Mouse (Mus musculus) kidney, embryonic 14.5 days (tissue): Measurements from ENCODE around the gene Ddx21. TPM values are rescaled to one million over a fixed set of nuclear protein-coding genes. Genes with fewer than 3 reads are reported as not detected.

Experiments used
- ATAC-seq: fragments of 200-750 bp; cut with Nextera tagmentation; 2 replicates; pipeline ENCODE4 v1.8.0; 2017; ENCODE audit warnings: moderate number of reproducible peaks, mild to moderate bottlenecking, moderate TSS enrichment, moderate library complexity; ENCODE audit not compliant: low FRiP score, low TSS enrichment
- H3K27ac ChIP-seq: fragments of 300-500 bp; sonication (generic); 2 replicates; pipeline ENCODE4 v1.5.1; 2014; ENCODE audit warnings: low read depth, mild to moderate bottlenecking, low read length, moderate library complexity, mixed read lengths
- H3K27me3 ChIP-seq: fragments of 300-500 bp; sonication (generic); 2 replicates; pipeline ENCODE4 v1.6.1; 2014; ENCODE audit warnings: mild to moderate bottlenecking, low read length; ENCODE audit not compliant: control insufficient read depth, insufficient read depth
- H3K36me3 ChIP-seq: fragments of 300-500 bp; sonication (generic); 2 replicates; pipeline ENCODE4 v1.6.1; 2014; ENCODE audit warnings: low read length, mixed read lengths; ENCODE audit not compliant: control insufficient read depth, insufficient read depth
- H3K4me1 ChIP-seq: fragments of 300-500 bp; sonication (generic); 2 replicates; pipeline ENCODE4 v1.6.1; 2014; ENCODE audit warnings: low read length, mixed read lengths; ENCODE audit not compliant: control insufficient read depth, insufficient read depth
- H3K4me2 ChIP-seq: fragments of 300-500 bp; sonication (generic); replicated peaks from 2 replicates; pipeline ENCODE4 v1.6.1; 2014; ENCODE audit warnings: low read depth, mild to moderate bottlenecking, low read length
- H3K4me3 ChIP-seq: fragments of 300-500 bp; sonication (generic); 2 replicates; pipeline ENCODE4 v1.5.1; 2014; ENCODE audit warnings: mild to moderate bottlenecking, low read length
- H3K9ac ChIP-seq: fragments of 300-500 bp; sonication (generic); 2 replicates; pipeline ENCODE4 v1.6.1; 2014; ENCODE audit warnings: low read depth, mild to moderate bottlenecking, low read length, moderate library complexity
- H3K9me3 ChIP-seq: fragments of 300-500 bp; sonication (generic); 2 replicates; pipeline ENCODE4 v1.6.1; 2016; ENCODE audit warnings: low read length; ENCODE audit not compliant: control insufficient read depth
- WGBS: fragments of 180-500 bp; shearing (Covaris S2); extraction: QIAGEN DNeasy Blood & Tissue Kit; methylation state at CpG from one replicate; pipeline ENCODE4 v1.1.7; 2014; 5-methylcytosine and 5-hydroxymethylcytosine counted together
- polyA plus RNA-seq: library from polyadenylated mRNA; unstranded; fragments of >200 nt; fragmentation: Nextera tagmentation; extraction: Ambion mirVana; gene quantifications from 2 replicates; pipeline ENCODE4 v1.2.1, GENCODE M21; 2014

Gene Ddx21
- polyA plus RNA-seq, 1 experiment from 2014 or later, result 36.3 TPM

DNA sequence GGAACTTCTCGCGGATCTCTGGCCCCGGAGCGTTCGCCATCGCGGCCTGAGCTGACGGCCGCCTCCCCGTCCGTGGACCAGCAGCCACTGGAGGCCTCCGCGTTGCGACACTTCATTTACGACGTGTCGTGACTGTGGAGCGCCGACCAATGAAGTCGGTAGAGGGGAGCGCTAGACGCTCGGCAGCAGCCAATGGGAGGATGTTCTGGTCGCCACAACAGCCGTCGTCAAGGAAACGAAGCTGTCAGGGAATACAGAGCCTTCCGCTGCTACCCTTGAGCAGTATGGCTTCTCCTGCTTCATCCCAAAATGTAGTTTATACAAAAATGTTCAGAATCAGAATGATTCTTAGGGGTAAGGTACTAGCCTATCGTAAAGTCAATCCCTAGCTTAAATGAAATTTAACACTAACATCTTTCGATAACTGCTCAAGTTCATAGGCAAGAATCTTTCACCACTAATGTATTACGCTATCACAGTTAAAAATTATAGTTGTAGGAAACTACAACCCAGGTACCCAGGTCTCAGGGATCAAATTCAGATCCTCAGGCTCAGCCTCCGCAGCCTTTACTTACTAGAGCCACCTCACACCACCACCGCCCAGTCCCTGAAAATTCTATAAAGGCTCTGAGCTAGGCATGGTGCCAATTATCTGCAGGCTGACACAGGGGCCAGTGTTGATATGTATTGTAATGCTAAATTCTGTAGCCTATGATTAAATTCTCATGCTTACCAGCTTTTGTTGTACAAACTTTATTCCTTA, 23.6 kb downstream of the Ddx21 start, which contains the start of gene Kif1bp:
TSS of gene Kif1bp (minus strand) at position 120 of the 763 bp plus-strand sequence.
- H3K4me1 ChIP-seq, result peaks cover 7% of the 10 kb centered on the region; the same call in 1 of the 2 replicates
- peaks cover 53% of the 10 kb centered on the region for H3K36me3 ChIP-seq

DNA sequence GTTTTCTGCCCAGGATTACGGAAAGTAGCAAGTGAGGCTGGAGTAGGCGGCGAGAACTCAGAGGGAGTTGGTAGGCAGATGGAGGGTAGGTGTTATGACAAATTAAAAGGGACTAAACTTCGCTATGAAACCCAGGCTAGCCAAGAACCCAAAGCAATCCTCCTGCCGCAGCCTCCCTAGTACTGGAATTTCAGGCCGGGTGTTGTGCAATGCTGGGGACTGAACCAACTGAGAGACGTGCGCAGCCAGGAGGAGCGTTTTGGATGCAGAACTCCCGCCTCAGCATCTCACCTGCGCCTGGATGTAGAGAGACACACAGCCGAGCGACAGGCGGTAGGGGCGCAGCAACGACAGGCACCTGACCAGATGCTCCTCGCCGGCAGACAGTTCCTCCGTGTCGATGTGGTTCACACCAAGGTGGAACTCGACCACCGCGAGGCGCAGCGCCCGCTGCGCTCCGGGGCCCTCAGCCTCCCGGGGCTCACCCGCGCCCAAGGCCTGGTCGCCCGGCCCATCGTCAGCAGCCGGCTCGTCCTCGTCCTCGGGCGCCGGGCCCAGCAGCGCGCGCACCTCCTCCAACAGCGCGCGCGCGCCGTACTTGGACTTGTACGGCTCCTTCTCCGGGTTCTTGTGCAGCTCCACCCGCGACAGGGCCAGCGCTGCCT, 24.3 kb downstream of the Ddx21 start:
- H3K4me2 ChIP-seq, result peak overlapping the region; percentile 86
- no peak overlapping the region for H3K27ac ChIP-seq
- no peaks in the 10 kb centered on the region for H3K9me3 ChIP-seq
- H3K4me1 ChIP-seq, result peaks cover 7% of the 10 kb centered on the region; the same call in 1 of the 2 replicates
- no peaks in the 10 kb centered on the region for H3K27me3 ChIP-seq
- peaks cover 52% of the 10 kb centered on the region for H3K36me3 ChIP-seq
- ATAC-seq, result peak; percentile 87; the same call in 1 of the 2 replicates
- peak overlapping the region; percentile 90 for H3K9ac ChIP-seq
- H3K4me3 ChIP-seq, result peak overlapping the region; percentile 87
- 1% methylated on average over 52 of the region's 54 CpGs for WGBS

More for the DNA sequence above, 23.6 kb downstream of the Ddx21 start, which contains the start of gene Kif1bp:
- Histone ChIP-seq H3K9me3 (no peaks in the 10 kb centered on the region), H3K27me3 (no peaks in the 10 kb centered on the region), H3K27ac (no peak within 1 kb of the TSS), H3K4me2 (peak within 1 kb of the TSS; percentile 86), H3K4me3 (peak within 1 kb of the TSS; percentile 87), H3K9ac (peak within 1 kb of the TSS; percentile 90)
- WGBS, result 7% methylated on average over 33 of the region's 33 CpGs
- ATAC-seq, result peak; percentile 99

DNA sequence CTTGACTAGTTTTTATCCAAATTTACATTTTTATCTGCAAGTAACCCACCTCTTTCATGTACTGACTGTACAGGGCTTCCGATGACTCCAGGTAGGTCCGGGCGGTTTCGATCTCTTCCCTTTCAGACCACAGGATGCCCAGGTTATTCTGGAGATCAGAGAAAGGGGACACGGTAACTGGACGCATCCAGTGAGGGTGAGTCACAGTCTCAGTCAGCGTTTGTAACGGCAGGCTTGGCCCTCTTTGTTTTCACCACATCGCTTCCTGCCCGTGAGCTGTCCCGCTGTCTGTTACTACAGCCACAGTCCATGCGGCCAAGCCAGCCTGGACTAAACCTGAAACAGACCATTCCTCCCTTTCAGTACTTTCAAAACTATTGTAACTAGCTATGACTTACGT, 27.1 kb downstream of the Ddx21 start:
- H3K4me2 ChIP-seq, result no peak overlapping the region
- WGBS, result 95% methylated on average over 13 of the region's 13 CpGs
- peaks cover 45% of the 10 kb centered on the region for H3K36me3 ChIP-seq
- H3K27ac ChIP-seq, result no peak overlapping the region
- H3K9me3 ChIP-seq, result no peaks in the 10 kb centered on the region
- H3K27me3 ChIP-seq, result no peaks in the 10 kb centered on the region
- no peak overlapping the region for H3K9ac ChIP-seq
- H3K4me1 ChIP-seq, result peaks cover 7% of the 10 kb centered on the region; the same call in 1 of the 2 replicates
- no peak for ATAC-seq
- no peak overlapping the region for H3K4me3 ChIP-seq

DNA sequence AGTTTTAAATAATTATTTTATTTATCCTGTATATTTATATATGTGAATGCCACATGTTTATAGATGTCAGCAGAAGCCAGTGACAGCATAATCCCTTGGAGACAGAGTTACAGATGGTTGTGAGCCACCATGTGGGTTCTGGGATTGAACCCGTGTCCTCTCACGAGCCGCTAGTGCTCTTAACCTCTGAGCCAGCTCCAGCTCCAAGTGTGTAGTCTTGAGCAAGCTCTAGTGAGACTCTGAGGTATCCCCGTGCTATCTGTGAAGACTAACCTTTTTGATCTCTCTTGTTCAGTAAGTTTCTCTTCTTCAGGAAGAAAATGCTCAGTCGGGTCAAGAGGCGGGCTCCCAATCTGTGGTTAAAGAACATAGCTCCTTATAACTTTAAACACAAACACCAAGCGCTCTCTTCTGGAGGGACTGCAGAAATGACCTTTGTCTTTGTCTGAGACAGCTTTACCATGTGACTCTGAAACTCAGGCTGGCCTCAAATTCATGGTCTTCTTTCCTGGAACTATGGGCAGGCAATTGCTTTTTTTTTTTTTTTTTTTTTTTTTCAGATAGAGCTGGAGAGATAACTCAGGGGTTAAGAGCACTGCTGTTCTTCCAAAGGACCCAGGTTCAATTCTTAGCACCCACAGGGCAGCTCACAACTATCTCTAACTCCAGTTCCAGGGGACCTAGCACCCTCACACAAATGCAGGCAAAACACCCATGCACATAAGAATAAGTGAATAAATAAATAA, 31.8 kb downstream of the Ddx21 start:
- Histone ChIP-seq H3K4me3 (no peak overlapping the region), H3K9ac (no peak overlapping the region), H3K27ac (no peak overlapping the region), H3K4me2 (no peak overlapping the region), H3K27me3 (no peaks in the 10 kb centered on the region), H3K4me1 (no peaks in the 10 kb centered on the region), H3K36me3 (peaks cover 78% of the 10 kb centered on the region), H3K9me3 (no peaks in the 10 kb centered on the region)
- 94% methylated on average over 7 of the region's 7 CpGs for WGBS
- no peak for ATAC-seq

DNA sequence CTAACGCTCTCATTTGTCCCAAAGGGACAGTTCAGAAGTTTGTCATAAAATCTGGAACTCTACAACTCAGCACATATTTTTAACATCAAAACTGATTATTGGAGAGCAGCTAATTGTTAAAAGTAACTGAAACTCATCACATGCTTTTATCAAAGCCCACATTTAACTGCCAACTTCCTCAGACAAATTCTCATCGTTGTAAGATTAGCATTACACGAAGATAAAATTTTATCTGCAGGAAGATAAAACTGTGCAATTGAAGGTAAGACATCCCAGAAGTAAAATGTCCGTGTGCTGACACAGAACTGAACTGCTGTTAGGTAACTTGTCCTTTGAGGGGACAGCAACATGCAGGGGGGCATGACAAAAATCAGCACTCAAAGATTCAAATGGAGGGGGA, 33.2 kb downstream of the Ddx21 start:
- Histone ChIP-seq H3K36me3 (peaks cover 75% of the 10 kb centered on the region), H3K4me1 (no peaks in the 10 kb centered on the region), H3K9me3 (no peaks in the 10 kb centered on the region), H3K27me3 (no peaks in the 10 kb centered on the region), H3K9ac (no peak overlapping the region), H3K4me2 (no peak overlapping the region), H3K27ac (no peak overlapping the region), H3K4me3 (no peak overlapping the region)
- 92% methylated on average over 4 of the region's 4 CpGs for WGBS
- no peak for ATAC-seq

DNA sequence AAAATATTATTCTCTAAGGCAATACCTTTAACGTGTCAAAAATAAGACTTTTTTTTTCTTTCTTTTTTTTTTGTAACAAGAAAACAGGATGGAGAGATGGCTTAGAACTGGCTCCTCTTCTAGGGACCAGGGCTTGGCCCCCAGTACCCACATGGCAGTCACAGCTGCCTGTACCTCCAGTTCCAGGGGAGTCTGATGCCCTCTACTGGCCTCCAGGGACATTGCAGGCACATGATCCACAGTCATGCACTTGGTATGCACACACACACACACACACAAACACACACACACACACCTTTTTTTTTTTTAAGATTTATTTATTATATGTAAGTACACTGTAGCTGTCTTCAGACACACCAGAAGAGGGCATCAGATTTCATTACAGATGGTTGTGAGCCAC, 44.3 kb downstream of the Ddx21 start:
- H3K4me3 ChIP-seq, result no peak overlapping the region
- H3K4me1 ChIP-seq, result no peaks in the 10 kb centered on the region
- WGBS, result 87% methylated on average over 1 of the region's 1 CpGs
- no peak overlapping the region for H3K4me2 ChIP-seq
- no peak for ATAC-seq
- H3K9ac ChIP-seq, result no peak overlapping the region
- H3K36me3 ChIP-seq, result peaks cover 52% of the 10 kb centered on the region
- H3K27me3 ChIP-seq, result no peaks in the 10 kb centered on the region
- no peaks in the 10 kb centered on the region for H3K9me3 ChIP-seq
- no peak overlapping the region for H3K27ac ChIP-seq

DNA sequence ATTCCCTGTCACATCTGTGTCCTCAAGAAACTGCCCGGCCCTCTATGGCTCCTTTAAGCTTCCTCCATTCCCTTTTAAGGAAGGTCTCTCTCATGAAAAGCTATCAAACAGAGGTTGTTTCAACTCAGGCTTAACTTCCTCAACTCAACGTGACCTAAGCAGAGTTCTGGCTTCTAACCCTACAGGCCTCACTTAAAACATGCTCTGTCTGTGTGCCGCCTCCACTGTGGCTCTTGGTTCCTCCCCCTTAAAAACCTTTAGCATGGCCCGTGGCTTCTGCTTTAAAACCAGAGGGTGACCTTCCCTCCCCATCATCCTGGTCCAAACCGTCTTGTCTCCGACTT, 45.6 kb downstream of the Ddx21 start:
- Histone ChIP-seq H3K4me2 (no peak overlapping the region), H3K27ac (no peak overlapping the region), H3K36me3 (peaks cover 40% of the 10 kb centered on the region), H3K9ac (no peak overlapping the region), H3K4me1 (no peaks in the 10 kb centered on the region), H3K27me3 (no peaks in the 10 kb centered on the region), H3K9me3 (no peaks in the 10 kb centered on the region), H3K4me3 (no peak overlapping the region)
- no peak for ATAC-seq
- 88% methylated on average over 6 of the region's 6 CpGs for WGBS

DNA sequence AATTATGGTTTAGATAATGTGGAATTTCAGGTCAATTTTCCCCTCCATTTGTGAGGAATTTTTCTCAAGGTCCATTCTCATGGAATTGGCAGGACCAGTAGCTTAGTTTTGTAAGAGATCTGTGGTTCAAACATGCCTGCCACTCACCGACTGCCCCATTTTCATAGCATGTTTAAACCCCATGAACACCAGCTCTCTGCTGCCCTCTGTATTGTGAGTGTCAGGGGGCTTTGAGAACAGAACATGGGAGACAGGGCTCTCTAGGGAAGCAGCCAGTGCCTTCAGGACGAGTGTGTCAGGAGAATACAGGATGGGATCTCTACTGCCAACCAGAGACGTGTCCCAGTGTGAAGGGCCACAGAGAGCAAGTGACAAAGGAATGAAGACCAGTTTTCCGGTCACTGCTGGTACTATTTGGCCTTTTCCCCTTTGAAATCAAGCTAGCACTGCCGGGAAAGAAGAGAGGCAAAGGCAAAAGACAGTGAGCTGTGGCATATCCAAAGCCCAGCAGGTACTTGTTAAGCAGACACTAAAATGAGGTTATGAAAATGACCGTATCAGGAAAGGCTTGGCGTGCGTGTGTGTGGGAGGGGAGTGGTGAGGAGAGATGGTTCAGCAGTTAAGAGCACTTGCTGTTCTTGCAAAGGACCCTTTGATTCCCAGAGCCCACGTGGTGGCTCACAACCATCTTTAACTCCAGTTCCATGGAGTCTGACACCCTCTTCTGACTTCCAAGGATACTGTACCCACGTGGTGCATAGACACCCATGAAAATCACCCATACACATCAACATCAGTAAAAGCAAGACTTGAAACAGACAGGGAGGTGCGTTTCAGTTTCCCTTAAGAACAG, 46.1 kb downstream of the Ddx21 start:
- H3K27me3 ChIP-seq, result no peaks in the 10 kb centered on the region
- no peak overlapping the region for H3K4me3 ChIP-seq
- H3K9me3 ChIP-seq, result no peaks in the 10 kb centered on the region
- WGBS, result 74% methylated on average over 11 of the region's 11 CpGs
- H3K4me2 ChIP-seq, result no peak overlapping the region
- ATAC-seq, result no peak
- no peak overlapping the region for H3K9ac ChIP-seq
- H3K27ac ChIP-seq, result no peak overlapping the region
- peaks cover 36% of the 10 kb centered on the region for H3K36me3 ChIP-seq
- H3K4me1 ChIP-seq, result no peaks in the 10 kb centered on the region
